Mouse (Mus musculus) left cerebral cortex, postnatal 14 days (tissue): ENCODE measurements around the gene Mtif3. TPM values are rescaled to one million over a fixed set of nuclear protein-coding genes. Genes with fewer than 3 reads are reported as not detected.
"Not testable (repeated sequence)": the region's sequence is repeated elsewhere in the genome, so short reads cannot be mapped to it uniquely, and the experiment has no call there.

Source experiments
- DNase-seq, 2 experiments: peaks; one replicate each; pipeline ENCODE4 v3.0.0; 2021 to 2022; ENCODE audit warnings: low spot score in 2 of 2, mixed read lengths in 1 of 2
- intact Hi-C: fragments of 180-260 bp; cut with DNase I; formaldehyde crosslinking; loops from one replicate; pipeline ENCODE4 v1.15.1; 2025
- total RNA-seq, 2 experiments: library from RNA; stranded (reverse); gene quantifications; 2 replicates each; pipeline ENCODE4 v1.2.3; 2021

Mtif3 gene
- total RNA-seq, 2 experiments from 2014 or later = 20.9 to 22.6 TPM

- intact Hi-C loops = no loop called here
- DNase-seq = no peak
Observed at GRCm38 (mm10) chr5:146923547-146923946, 40.1 kb downstream of the Mtif3 start.

GRCm38 (mm10) chr5:146921224-146921623 lies 42.4 kb downstream of the Mtif3 start:
- DNase-seq = no peak

GRCm38 (mm10) chr5:146920314-146921161 lies 43.1 kb downstream of the Mtif3 start:
- intact Hi-C loops = no loop called here

More at GRCm38 (mm10) chr5:146921224-146921623, 42.4 kb downstream of the Mtif3 start:
- intact Hi-C loops = no loop called here

GRCm38 (mm10) chr5:146919874-146920273 lies 43.7 kb downstream of the Mtif3 start:
- intact Hi-C loops = no loop called here
- no peak for DNase-seq

More at GRCm38 (mm10) chr5:146920314-146921161, 43.1 kb downstream of the Mtif3 start:
- DNase-seq = no peak

- intact Hi-C loops, DNase-seq: not testable (repeated sequence)
Observed at GRCm38 (mm10) chr5:146917357-146917756, 46.2 kb downstream of the Mtif3 start.

GRCm38 (mm10) chr5:146916806-146917205 lies 46.8 kb downstream of the Mtif3 start:
- no peak for DNase-seq
- intact Hi-C loops = no loop called here

- no peak for DNase-seq
- intact Hi-C loops = no loop called here
Observed at GRCm38 (mm10) chr5:146916273-146916672, 47.3 kb downstream of the Mtif3 start.

GRCm38 (mm10) chr5:146914088-146914766 lies 49.4 kb downstream of the Mtif3 start:
- intact Hi-C loops = loop anchor here (2.0 kb wide), 2 partner anchors 313 to 405 kb away; no protein-coding TSS in a partner anchor
- DNase-seq = peak; percentile 42 to 67

GRCm38 (mm10) chr5:146913355-146913754 lies 50.2 kb downstream of the Mtif3 start:
- no peak for DNase-seq
- intact Hi-C loops = no loop called here

GRCm38 (mm10) chr5:146912206-146912605 lies 51.4 kb downstream of the Mtif3 start:
- DNase-seq = no peak
- intact Hi-C loops = no loop called here

GRCm38 (mm10) chr5:146908629-146909028 lies 55.0 kb downstream of the Mtif3 start:
- no peak for DNase-seq
- intact Hi-C loops = no loop called here

- intact Hi-C loops = no loop called here
- no peak for DNase-seq
Observed at GRCm38 (mm10) chr5:146907533-146907932, 56.1 kb downstream of the Mtif3 start.

- intact Hi-C loops = loop anchor here (2.0 kb wide), 1 partner anchor 413 kb away; no protein-coding TSS in a partner anchor
- DNase-seq = peak; percentile 52 to 79
Observed at GRCm38 (mm10) chr5:146905486-146906172, 58.0 kb downstream of the Mtif3 start.

- intact Hi-C loops = loop anchor here (1.0 to 2.0 kb wide), 3 partner anchors 198 to 414 kb away; no protein-coding TSS in a partner anchor
- DNase-seq = peak; percentile 85 to 88
Observed at GRCm38 (mm10) chr5:146904404-146904803, 59.2 kb downstream of the Mtif3 start.

Other genes starting within 250 kb of the Mtif3 start
- 10 to 100 TPM; 53.9 to 58.6 TPM for gene Usp12, start 168.8 kb downstream of the Mtif3 start, total RNA-seq
- gene Rpl21, start 130.9 kb downstream of the Mtif3 start, total RNA-seq = 100 to 1,000 TPM; 149 to 157 TPM
- 10 to 100 TPM in 1 of 2 experiments, 1 to 10 TPM in 1; 7.6 to 16.9 TPM for gene Rasl11a, start 118.7 kb downstream of the Mtif3 start, total RNA-seq
- gene Gtf3a, start 15.1 kb downstream of the Mtif3 start, total RNA-seq = 10 to 100 TPM; 23.9 to 29.1 TPM
- 1 to 10 TPM; 5.3 to 7.6 TPM for gene Lnx2, start 112.8 kb upstream of the Mtif3 start, total RNA-seq
- 10 to 100 TPM; 72.9 to 79.5 TPM for gene Polr1d, start 113.2 kb upstream of the Mtif3 start, total RNA-seq
- gene Gsx1, start 224.9 kb upstream of the Mtif3 start, total RNA-seq = under 1 TPM; 0.46 to 0.68 TPM